Mouse (Mus musculus) myocyte (in vitro differentiated cells): ENCODE results near the gene Mff. TPM values are rescaled to one million over a fixed set of nuclear protein-coding genes. Genes with fewer than 3 reads are reported as not detected.

Experiments used
- H3K27me3 ChIP-seq: one replicate; pipeline ENCODE4 v1.6.1; 2011; ENCODE audit not compliant: control insufficient read depth, insufficient read depth, insufficient read length
- H3K36me3 ChIP-seq: one replicate; pipeline ENCODE4 v1.6.1; 2011; ENCODE audit not compliant: control insufficient read depth, insufficient read depth
- H3K4me2 ChIP-seq: one replicate; pipeline ENCODE4 v1.6.1; 2011; ENCODE audit warnings: low read depth, control low read depth
- H3K4me3 ChIP-seq: one replicate; pipeline ENCODE4 v1.5.1; 2011; ENCODE audit warnings: mild to moderate bottlenecking, control low read depth, moderate library complexity
- H3K79me2 ChIP-seq: one replicate; pipeline ENCODE4 v1.6.1; 2011; ENCODE audit not compliant: control insufficient read depth, insufficient read depth
- H3ac ChIP-seq: one replicate; pipeline ENCODE4 v1.6.1; 2011; ENCODE audit not compliant: control insufficient read depth, insufficient read length
- CEBPB ChIP-seq: IDR thresholded peaks from 2 replicates; pipeline ENCODE4 v1.6.1; 2011; ENCODE audit warnings: mild to moderate bottlenecking, moderate library complexity; ENCODE audit not compliant: poor library complexity, insufficient read depth, severe bottlenecking
- E2F4 ChIP-seq: IDR thresholded peaks from one replicate; pipeline ENCODE4 v1.6.1; 2011; ENCODE audit warnings: mild to moderate bottlenecking, control low read depth, moderate library complexity; ENCODE audit not compliant: insufficient read depth
- MAX ChIP-seq: IDR thresholded peaks from one replicate; pipeline ENCODE4 v1.6.1; 2011; ENCODE audit warnings: low read depth, mild to moderate bottlenecking, control low read depth
- MYOD1 ChIP-seq, 3 experiments: IDR thresholded peaks; one replicate each; pipeline ENCODE4 v1.6.1; 2011; ENCODE audit warnings: control low read depth in 2 of 3, low read depth in 2 of 3, mild to moderate bottlenecking in 2 of 3, moderate library complexity in 1 of 3; ENCODE audit not compliant: insufficient read length in 2 of 3, control insufficient read depth in 1 of 3
- MYOG ChIP-seq, 3 experiments: IDR thresholded peaks; one replicate each; pipeline ENCODE4 v1.6.1; 2011; ENCODE audit warnings: control low read depth in 2 of 3, low read depth in 2 of 3, mild to moderate bottlenecking in 2 of 3; ENCODE audit not compliant: insufficient read length in 2 of 3, control insufficient read depth in 1 of 3, insufficient read depth in 1 of 3
- POLR2A ChIP-seq: IDR thresholded peaks from one replicate; pipeline ENCODE4 v1.6.1; 2011; ENCODE audit warnings: low read depth, mild to moderate bottlenecking, control low read depth, moderate library complexity; ENCODE audit not compliant: insufficient read length
- POLR2AphosphoS2 ChIP-seq: IDR thresholded peaks from one replicate; pipeline ENCODE4 v1.6.1; 2011; ENCODE audit warnings: low read depth, control low read depth; ENCODE audit not compliant: insufficient read length
- REST ChIP-seq: IDR thresholded peaks from one replicate; pipeline ENCODE4 v1.6.1; 2011; ENCODE audit warnings: mild to moderate bottlenecking, control low read depth, moderate library complexity; ENCODE audit not compliant: insufficient read depth, insufficient read length
- SRF ChIP-seq: IDR thresholded peaks from one replicate; pipeline ENCODE4 v1.6.1; 2011; ENCODE audit warnings: low read depth; ENCODE audit not compliant: control insufficient read depth, insufficient read length
- TCF12 ChIP-seq: IDR thresholded peaks from one replicate; pipeline ENCODE4 v1.6.1; 2011; ENCODE audit warnings: mild to moderate bottlenecking, control low read depth; ENCODE audit not compliant: poor library complexity, insufficient read depth, severe bottlenecking
- TCF3 ChIP-seq: IDR thresholded peaks from one replicate; pipeline ENCODE4 v1.6.1; 2011; ENCODE audit warnings: low read depth, control low read depth; ENCODE audit not compliant: insufficient read length
- USF1 ChIP-seq: IDR thresholded peaks from one replicate; pipeline ENCODE4 v1.6.1; 2011; ENCODE audit warnings: low read depth, mild to moderate bottlenecking, control low read depth, moderate library complexity
- polyA plus RNA-seq: library from polyadenylated mRNA; unstranded; fragments of >200 nt; fragmentation: generic; extraction: Trizol; gene quantifications from one replicate; pipeline ENCODE4 v1.2.1, GENCODE M21; 2012; ENCODE audit warnings: missing spikeins

Gene Mff
- polyA plus RNA-seq, 1 experiment = 121 TPM

- Histone ChIP-seq H3K27me3 (no peaks in the 10 kb centered on the region), H3K4me2 (no peak overlapping the region), H3ac (no peak overlapping the region), H3K36me3 (no peaks in the 10 kb centered on the region), H3K4me3 (no peak overlapping the region), H3K79me2 (no peaks in the 10 kb centered on the region)
- TF ChIP-seq MYOG (IDR thresholded peaks at IDR 0.05; ENCODE audit: control insufficient read depth in 1 of 3, insufficient read depth in 1 of 3, insufficient read length in 2 of 3, low read depth in 2 of 3) (no peak), MAX (no peak), E2F4 (no peak), SRF (no peak), CEBPB (no peak), POLR2A (no peak), TCF12 (no peak), REST (no peak), MYOD1 (IDR thresholded peaks at IDR 0.05; ENCODE audit: control insufficient read depth in 1 of 3, insufficient read length in 2 of 3, low read depth in 2 of 3) (no peak), USF1 (no peak), POLR2AphosphoS2 (no peak), TCF3 (no peak)
These were observed 50.6 kb downstream of the Mff start for GRCm38 (mm10) chr1:82775293-82775692.

GRCm38 (mm10) chr1:82779388-82779966, 54.8 kb downstream of the Mff start:
- TF ChIP-seq MYOG (IDR thresholded peaks at IDR 0.05; ENCODE audit: control insufficient read depth in 1 of 3, insufficient read depth in 1 of 3, insufficient read length in 2 of 3, low read depth in 2 of 3) (no peak), REST (no peak), E2F4 (no peak), MAX (no peak), USF1 (no peak), SRF (no peak), POLR2A (no peak), TCF12 (no peak), CEBPB (no peak), TCF3 (no peak), MYOD1 (IDR thresholded peaks at IDR 0.05; ENCODE audit: control insufficient read depth in 1 of 3, insufficient read length in 2 of 3, low read depth in 2 of 3) (no peak), POLR2AphosphoS2 (no peak)
- no peaks in the 10 kb centered on the region for H3K27me3 ChIP-seq

GRCm38 (mm10) chr1:82783559-82783958, 58.9 kb downstream of the Mff start:
- H3K27me3 ChIP-seq = no peaks in the 10 kb centered on the region
- no peak overlapping the region for H3ac ChIP-seq
- no peak overlapping the region for H3K4me2 ChIP-seq
- H3K36me3 ChIP-seq = no peaks in the 10 kb centered on the region
- no peaks in the 10 kb centered on the region for H3K79me2 ChIP-seq
- H3K4me3 ChIP-seq = no peak overlapping the region
- TF ChIP-seq USF1 (no peak), POLR2A (no peak), REST (no peak)

More at GRCm38 (mm10) chr1:82779388-82779966, 54.8 kb downstream of the Mff start:
- Histone ChIP-seq H3K4me2 (no peak overlapping the region), H3K4me3 (no peak overlapping the region), H3K36me3 (no peaks in the 10 kb centered on the region), H3ac (no peak overlapping the region), H3K79me2 (no peaks in the 10 kb centered on the region)

DNA sequence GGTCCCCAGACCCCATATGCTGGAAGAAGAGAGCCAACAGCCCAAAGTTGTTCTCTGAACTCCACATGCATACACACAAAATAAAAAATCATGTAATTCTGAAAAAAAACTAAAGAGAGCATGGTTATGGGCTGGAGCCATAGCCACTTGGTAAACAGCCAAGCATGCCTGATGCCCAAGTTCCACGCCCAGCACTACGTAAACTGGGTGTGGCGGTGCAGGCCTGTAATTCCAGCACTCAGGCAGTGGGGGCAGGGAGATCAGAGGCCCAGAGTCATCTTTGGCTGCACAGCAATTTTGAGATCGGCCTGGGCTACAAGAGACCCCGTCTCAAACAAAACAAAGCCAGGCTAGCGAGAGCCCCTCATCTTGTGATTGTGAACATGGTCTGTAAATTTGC, 60.9 kb downstream of the Mff start:
- TF ChIP-seq USF1 (no peak), MYOD1 (IDR thresholded peaks at IDR 0.05; ENCODE audit: control insufficient read depth in 1 of 3, insufficient read length in 2 of 3, low read depth in 2 of 3) (no peak), POLR2A (no peak), CEBPB (no peak)
- Histone ChIP-seq H3K79me2 (no peaks in the 10 kb centered on the region), H3ac (no peak overlapping the region), H3K4me2 (no peak overlapping the region), H3K4me3 (no peak overlapping the region), H3K27me3 (no peaks in the 10 kb centered on the region), H3K36me3 (no peaks in the 10 kb centered on the region)

DNA sequence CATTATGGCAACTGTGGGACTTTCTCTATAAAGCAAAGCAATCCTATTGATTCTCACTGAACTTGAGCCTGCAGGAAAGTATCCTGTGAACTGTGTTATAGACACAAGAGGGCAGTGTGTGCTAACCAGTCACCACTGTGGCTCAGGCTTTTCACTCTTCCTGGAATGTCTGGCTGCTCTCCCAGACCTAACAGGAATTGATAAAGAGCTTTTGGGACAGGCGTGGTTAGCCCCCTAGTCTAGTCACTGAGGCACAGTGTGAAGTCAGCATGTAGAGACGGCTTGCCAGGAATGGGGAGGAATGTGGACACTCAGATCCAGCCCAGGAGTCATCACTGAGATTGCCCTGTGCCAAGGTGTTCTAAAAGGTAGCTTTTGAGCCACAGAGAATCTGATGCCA, 62.7 kb downstream of the Mff start:
- no peaks in the 10 kb centered on the region for H3K79me2 ChIP-seq
- TF ChIP-seq POLR2A = no peak
- TF ChIP-seq REST = no peak
- no peak for TF ChIP-seq MYOD1 (IDR thresholded peaks at IDR 0.05; ENCODE audit: control insufficient read depth in 1 of 3, insufficient read length in 2 of 3, low read depth in 2 of 3)
- no peak for TF ChIP-seq POLR2AphosphoS2
- TF ChIP-seq MAX = no peak
- TF ChIP-seq SRF = no peak
- TF ChIP-seq MYOG (IDR thresholded peaks at IDR 0.05; ENCODE audit: control insufficient read depth in 1 of 3, insufficient read depth in 1 of 3, insufficient read length in 2 of 3, low read depth in 2 of 3) = no peak
- no peak for TF ChIP-seq USF1
- TF ChIP-seq CEBPB = no peak
- no peak overlapping the region for H3ac ChIP-seq
- no peak overlapping the region for H3K4me2 ChIP-seq
- H3K36me3 ChIP-seq = no peaks in the 10 kb centered on the region
- H3K27me3 ChIP-seq = no peaks in the 10 kb centered on the region
- H3K4me3 ChIP-seq = no peak overlapping the region
